Comparison of ENCODE assay signal across 8 mouse cellular contexts in genomic region chr2:119113121-119113925, GRCm38 (mm10). TPM values are rescaled to one million over a fixed set of nuclear protein-coding genes. Genes with fewer than 3 reads are reported as not detected.
DNase-seq lines count a peak whose midpoint lies in the region; ATAC-seq and TF ChIP-seq lines count a peak whose summit lies in the region.

No protein-coding gene starts in this region.

- H3K27me3 ChIP-seq in heart, postnatal 0 days (ENCODE audit: control insufficient read depth, insufficient read depth, low read length) = no peaks in the 10 kb centered on the region
- H3K27me3 ChIP-seq in midbrain, embryonic 10.5 days (ENCODE audit: low read depth, poor library complexity, severe bottlenecking) = no peaks in the 10 kb centered on the region

- H3K4me1 ChIP-seq in heart, postnatal 0 days (ENCODE audit: control insufficient read depth, insufficient read depth) = 0 out of 2 replicates have a peak, but pooled peaks cover 9% of the 10 kb centered on the region
- H3K4me1 ChIP-seq in midbrain, embryonic 10.5 days = peaks cover 22% of the 10 kb centered on the region
- 0 out of 2 replicates have a peak, but pooled peaks cover 2% of the 10 kb centered on the region for H3K4me1 ChIP-seq in lung, adult 2 months (ENCODE audit: control insufficient read depth, insufficient read depth, low read length)

- H3K9me3 ChIP-seq in heart, postnatal 0 days (replicated peaks; ENCODE audit: control insufficient read depth, low read length) = no peaks in the 10 kb centered on the region
- no peaks in the 10 kb centered on the region for H3K9me3 ChIP-seq in midbrain, embryonic 10.5 days (replicated peaks)

- peak overlapping the region; percentile 49 for H3K9ac ChIP-seq in heart, postnatal 0 days (replicated peaks; ENCODE audit: low read depth, low read length)

- DNase-seq in heart, postnatal 0 days (ENCODE audit: low spot score) = no peak
- DNase-seq in heart, adult 9 months (ENCODE audit: low spot score in 2 of 2) = no peak
- DNase-seq in MEL-GATA-1-ER (ENCODE audit: extremely low read depth, low read depth) = peak; percentile 18
- no peak for DNase-seq in midbrain, embryonic 10.5 days (ENCODE audit: low spot score)
- DNase-seq in ovary, adult 18-20 months (ENCODE audit: low spot score) = no peak
- no peak for DNase-seq in cerebellum, adult 11-12 months
- no peak for DNase-seq in lung, adult 2 months

- peak overlapping the region; percentile 99 for H3K4me2 ChIP-seq in heart, postnatal 0 days (ENCODE audit: low read depth, low read length)

- TF ChIP-seq POLR2A in lung, adult 2 months (IDR thresholded peaks at IDR 0.05; ENCODE audit: borderline replicate concordance, extremely low read depth, low read depth, low read length) = no peak

- no peak for ATAC-seq in heart, postnatal 0 days (ENCODE audit: insufficient read depth, low read depth)
- ATAC-seq in granulocyte monocyte progenitor cell, adult 5-6 weeks (replicated peaks; ENCODE audit: poor library complexity, severe bottlenecking) = peak; percentile 28

- H3K27ac ChIP-seq in heart, postnatal 0 days (ENCODE audit: low read depth) = peak overlapping the region; percentile 77; the same call in 1 of the 2 replicates
- H3K27ac ChIP-seq in midbrain, embryonic 10.5 days (replicated peaks) = peak overlapping the region; percentile 93

- TF ChIP-seq EP300 in heart, postnatal 0 days (IDR thresholded peaks at IDR 0.05; ENCODE audit: low read depth) = no peak

- H3K4me3 ChIP-seq in heart, postnatal 0 days (ENCODE audit: low read depth, low read length) = peak overlapping the region; percentile 75
- H3K4me3 ChIP-seq in midbrain, embryonic 10.5 days = peak overlapping the region; percentile 87
- no peak overlapping the region for H3K4me3 ChIP-seq in lung, adult 2 months (replicated peaks; ENCODE audit: extremely low read depth, low read depth, low read length)

- H3K36me3 ChIP-seq in heart, postnatal 0 days (replicated peaks; ENCODE audit: control insufficient read depth, insufficient read depth, low read length) = 0 out of 2 replicates have a peak, but pooled peaks cover 6% of the 10 kb centered on the region
- peaks cover 45% of the 10 kb centered on the region for H3K36me3 ChIP-seq in midbrain, embryonic 10.5 days

- 10% methylated on average over 20 of the region's 20 CpGs for WGBS in heart, postnatal 0 days
- WGBS in midbrain, embryonic 10.5 days = 17% methylated on average over 20 of the region's 20 CpGs
- 6% methylated on average over 20 of the region's 20 CpGs for WGBS in lung, adult 2 months

- TF ChIP-seq CTCF in heart, postnatal 0 days (IDR thresholded peaks at IDR 0.05; ENCODE audit: low read depth) = no peak
- TF ChIP-seq CTCF in lung, adult 2 months (IDR thresholded peaks at IDR 0.05; ENCODE audit: insufficient read depth, low read length) = no peak

RNA-seq across cellular contexts. Expression of gene Rad51, which starts 0.7 kb away (rescaled TPM):
- 2.7 and 10.9 TPM in 2 replicates for total RNA-seq in heart, postnatal 0 days (2014; rRNA removed; ENCODE audit: low replicate concordance)
- 7.7 and 8.1 TPM in 2 replicates for polyA plus RNA-seq in heart, postnatal 0 days (2015; fragmentation: Nextera tagmentation; extraction: Ambion mirVana)
- total RNA-seq in granulocyte monocyte progenitor cell, adult 5-6 weeks (2014; fragmentation: Nextera tagmentation) = 50.7 and 71.9 TPM in 2 replicates
- 32.2 and 36.3 TPM in 2 replicates for total RNA-seq in granulocyte monocyte progenitor cell, adult 5-6 weeks (2017)
- polyA plus RNA-seq in midbrain, embryonic 10.5 days (2016; fragmentation: Nextera tagmentation; extraction: Ambion mirVana) = 95.6 and 97.9 TPM in 2 replicates
- 0.76 and 1.4 TPM in 2 replicates for polyA plus RNA-seq in lung, adult 2 months (2012; rRNA removed)

RNA-seq across cellular contexts. Expression of gene Rmdn3, which starts 43.5 kb away (rescaled TPM):
- total RNA-seq in heart, postnatal 0 days (2014; rRNA removed; ENCODE audit: low replicate concordance) = 17.0 and 24.2 TPM in 2 replicates
- polyA plus RNA-seq in heart, postnatal 0 days (2015; fragmentation: Nextera tagmentation; extraction: Ambion mirVana) = 14.4 and 14.6 TPM in 2 replicates
- 25.4 and 27.2 TPM in 2 replicates for total RNA-seq in granulocyte monocyte progenitor cell, adult 5-6 weeks (2014; fragmentation: Nextera tagmentation)
- total RNA-seq in granulocyte monocyte progenitor cell, adult 5-6 weeks (2017) = 31.6 and 34.3 TPM in 2 replicates
- 47.4 and 49.9 TPM in 2 replicates for polyA plus RNA-seq in midbrain, embryonic 10.5 days (2016; fragmentation: Nextera tagmentation; extraction: Ambion mirVana)
- polyA plus RNA-seq in lung, adult 2 months (2012; rRNA removed) = 17.6 TPM in 2 replicates

RNA-seq across cellular contexts. Expression of gene Gchfr, which starts 54.2 kb away (rescaled TPM):
- total RNA-seq in heart, postnatal 0 days (2014; rRNA removed; ENCODE audit: low replicate concordance) = 1.5 and 12.0 TPM in 2 replicates
- polyA plus RNA-seq in heart, postnatal 0 days (2015; fragmentation: Nextera tagmentation; extraction: Ambion mirVana) = 5.6 and 5.7 TPM in 2 replicates
- 1.3 TPM in 1 of 2 replicates, not detected in the other for total RNA-seq in granulocyte monocyte progenitor cell, adult 5-6 weeks (2014; fragmentation: Nextera tagmentation)
- total RNA-seq in granulocyte monocyte progenitor cell, adult 5-6 weeks (2017) = 1.2 TPM in 1 of 2 replicates, not detected in the other
- polyA plus RNA-seq in midbrain, embryonic 10.5 days (2016; fragmentation: Nextera tagmentation; extraction: Ambion mirVana) = 2.7 and 3.2 TPM in 2 replicates
- 25.7 and 27.2 TPM in 2 replicates for polyA plus RNA-seq in lung, adult 2 months (2012; rRNA removed)

Comparison
In these comparisons a context has a peak if more than half of its experiments do, and no peak if none do; other contexts are left out.
1. RNA of gene Rad51, which starts 0.7 kb away (polyA plus RNA-seq): 95.6 to 97.9 TPM in midbrain, embryonic 10.5 days; 7.7 to 8.1 TPM in heart, postnatal 0 days and 0.76 to 1.4 TPM in lung, adult 2 months; every median in the first group is over 10 times any median in the second.